19 mouse cellular contexts compared by ENCODE assay signal in the genomic region with DNA sequence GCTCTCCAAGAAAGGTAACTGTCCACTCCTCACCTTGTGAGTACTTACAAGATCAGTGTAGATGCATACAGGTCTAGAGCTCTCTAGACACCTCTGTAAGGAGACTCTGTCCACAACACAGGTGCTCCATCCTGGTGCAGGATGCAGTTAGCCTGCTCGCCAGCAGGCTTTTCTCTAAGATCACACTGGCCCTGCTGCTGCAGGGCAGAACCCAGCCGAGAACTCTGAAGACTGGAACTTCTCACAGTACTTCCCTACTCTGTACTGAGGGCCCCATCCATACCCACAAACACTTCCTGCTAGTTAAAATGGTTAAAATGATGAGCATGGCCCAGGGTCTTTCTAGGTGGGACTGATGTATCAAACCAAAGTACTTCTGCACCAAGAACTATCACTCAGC. TPM values are rescaled to one million over a fixed set of nuclear protein-coding genes. Genes with fewer than 3 reads are reported as not detected.
DNase-seq lines count a peak whose midpoint lies in the region; ATAC-seq and TF ChIP-seq lines count a peak whose summit lies in the region.
"Had no signal": no experiment of that assay in that cellular context is flagged by ENCODE, and none has a peak within 500 bp of the region (broad histone marks: within the 10 kb centered on the region; RNA-seq: fewer than 3 reads in every experiment).

No protein-coding gene starts in this region.

- H3K9me3 ChIP-seq in heart, embryonic 16.5 days (replicated peaks; ENCODE audit: control insufficient read depth, low read length): no peaks in the 10 kb centered on the region
- H3K9me3 ChIP-seq in midbrain, embryonic 10.5 days (replicated peaks): no peaks in the 10 kb centered on the region
- H3K9me3 ChIP-seq in midbrain, embryonic 16.5 days (replicated peaks; ENCODE audit: control insufficient read depth, low read length, poor library complexity, severe bottlenecking): no peaks in the 10 kb centered on the region
- H3K9me3 ChIP-seq: hindbrain, embryonic 13.5 days; limb, embryonic 10.5 days; liver, embryonic 13.5 days; neural tube, embryonic 15.5 days had no signal

- H3K4me2 ChIP-seq in heart, embryonic 16.5 days (ENCODE audit: low read depth, low read length): no peak overlapping the region
- no peak overlapping the region for H3K4me2 ChIP-seq in midbrain, embryonic 16.5 days (ENCODE audit: low read length)
- H3K4me2 ChIP-seq: hindbrain, embryonic 13.5 days; liver, embryonic 13.5 days; neural tube, embryonic 15.5 days had no signal

- no peak for TF ChIP-seq POLR2A in thymus, adult 2 months (IDR thresholded peaks at IDR 0.05; ENCODE audit: control insufficient read depth, extremely low read depth, insufficient read depth, low read length, poor library complexity)

- H3K27ac ChIP-seq in heart, embryonic 16.5 days (ENCODE audit: low read length): 0 out of 2 replicates have a peak overlapping the region, but pooled peaks have one; percentile 48
- no peak overlapping the region for H3K27ac ChIP-seq in thymus, adult 2 months (ENCODE audit: control insufficient read depth, insufficient read depth, low read length)
- H3K27ac ChIP-seq in midbrain, embryonic 10.5 days (replicated peaks): no peak overlapping the region
- no peak overlapping the region for H3K27ac ChIP-seq in midbrain, embryonic 16.5 days (ENCODE audit: low read length)
- H3K27ac ChIP-seq: hindbrain, embryonic 13.5 days; limb, embryonic 10.5 days; liver, embryonic 13.5 days; macrophage; neural tube, embryonic 15.5 days had no signal

- no peak overlapping the region for H3K9ac ChIP-seq in heart, embryonic 16.5 days (ENCODE audit: low read length)
- H3K9ac ChIP-seq in midbrain, embryonic 16.5 days (ENCODE audit: low read depth, low read length): no peak overlapping the region
- H3K9ac ChIP-seq: hindbrain, embryonic 13.5 days; liver, embryonic 13.5 days; neural tube, embryonic 15.5 days had no signal

- peaks cover 28% of the 10 kb centered on the region for H3K4me1 ChIP-seq in heart, embryonic 16.5 days (ENCODE audit: control insufficient read depth, insufficient read depth, low read length)
- H3K4me1 ChIP-seq in thymus, adult 2 months (replicated peaks; ENCODE audit: control insufficient read depth, insufficient read depth, low read length): peaks cover 21% of the 10 kb centered on the region
- peaks cover 19% of the 10 kb centered on the region for H3K4me1 ChIP-seq in midbrain, embryonic 10.5 days
- H3K4me1 ChIP-seq in midbrain, embryonic 16.5 days (ENCODE audit: control insufficient read depth, insufficient read depth, low read length): peaks cover 27% of the 10 kb centered on the region
- H3K4me1 ChIP-seq: limb, embryonic 10.5 days had no signal

- no peaks in the 10 kb centered on the region for H3K27me3 ChIP-seq in heart, embryonic 16.5 days (ENCODE audit: control insufficient read depth, insufficient read depth, low read length)
- H3K27me3 ChIP-seq in thymus, adult 2 months (ENCODE audit: control insufficient read depth, insufficient read depth, low read length): no peaks in the 10 kb centered on the region
- H3K27me3 ChIP-seq in midbrain, embryonic 10.5 days (ENCODE audit: low read depth, poor library complexity, severe bottlenecking): peaks cover 19% of the 10 kb centered on the region
- no peaks in the 10 kb centered on the region for H3K27me3 ChIP-seq in midbrain, embryonic 16.5 days (ENCODE audit: control insufficient read depth, insufficient read depth, low read depth, low read length)
- H3K27me3 ChIP-seq: hindbrain, embryonic 13.5 days; liver, embryonic 13.5 days; neural tube, embryonic 15.5 days had no signal

- 70% methylated on average over 2 of the region's 2 CpGs for WGBS in heart, embryonic 16.5 days
- 23% methylated on average over 2 of the region's 2 CpGs for WGBS in thymus, adult 2 months
- WGBS in midbrain, embryonic 10.5 days: 85% methylated on average over 2 of the region's 2 CpGs
- 83% methylated on average over 2 of the region's 2 CpGs for WGBS in midbrain, embryonic 16.5 days

- DNase-seq in heart, adult 8-10 months (ENCODE audit: low spot score): no peak
- DNase-seq in thymus, adult 2 months: no peak
- DNase-seq in thymus, adult 18-20 months: no peak
- DNase-seq in thymus, postnatal 25 days: peak; percentile 23
- DNase-seq in midbrain, embryonic 10.5 days (ENCODE audit: low spot score): no peak
- DNase-seq: adrenal gland, postnatal 25 days; cerebellum, adult 9-11 months; kidney, adult 11 months; layer of hippocampus, postnatal 36 days; liver, embryonic 13.5 days; spleen, adult 18-20 months had no signal

- no peak overlapping the region for H3K4me3 ChIP-seq in heart, embryonic 16.5 days (ENCODE audit: low read length)
- H3K4me3 ChIP-seq in thymus, adult 2 months (ENCODE audit: control insufficient read depth, insufficient read depth, low read length): no peak overlapping the region
- H3K4me3 ChIP-seq in midbrain, embryonic 10.5 days: no peak overlapping the region
- H3K4me3 ChIP-seq in midbrain, embryonic 16.5 days (ENCODE audit: low read depth, low read length): no peak overlapping the region
- H3K4me3 ChIP-seq: hindbrain, embryonic 13.5 days; limb, embryonic 10.5 days; liver, embryonic 13.5 days; neural tube, embryonic 15.5 days had no signal

- no peaks in the 10 kb centered on the region for H3K36me3 ChIP-seq in heart, embryonic 16.5 days (ENCODE audit: control insufficient read depth, insufficient read depth)
- no peaks in the 10 kb centered on the region for H3K36me3 ChIP-seq in thymus, adult 2 months (ENCODE audit: control insufficient read depth, insufficient read depth, low read length)
- no peaks in the 10 kb centered on the region for H3K36me3 ChIP-seq in midbrain, embryonic 10.5 days
- no peaks in the 10 kb centered on the region for H3K36me3 ChIP-seq in midbrain, embryonic 16.5 days (ENCODE audit: control insufficient read depth, insufficient read depth, low read length)
- H3K36me3 ChIP-seq: hindbrain, embryonic 13.5 days; limb, embryonic 10.5 days; liver, embryonic 13.5 days; neural tube, embryonic 15.5 days had no signal

- peak; percentile 50; the same call in 1 of the 2 replicates for TF ChIP-seq CTCF in thymus, adult 2 months (IDR thresholded peaks at IDR 0.05; ENCODE audit: borderline replicate concordance, control insufficient read depth, extremely low read depth, insufficient read depth, low read length, poor library complexity)

- no peak for ATAC-seq in heart, embryonic 16.5 days (replicated peaks; ENCODE audit: extremely low read depth, insufficient read depth, low FRiP score)
- peak; percentile 38 for ATAC-seq in inflammation-experienced regulatory T-cells, adult 6 months
- no peak for ATAC-seq in midbrain, embryonic 16.5 days
- ATAC-seq: forebrain, embryonic 14.5 days had no signal

RNA-seq across cellular contexts. Expression of gene Slco3a1, which starts 24.7 kb away (rescaled TPM):
- polyA plus RNA-seq in heart, embryonic 16.5 days (2015; fragmentation: Nextera tagmentation; extraction: Ambion mirVana): 15.3 and 15.8 TPM in 2 replicates
- 100 to 1,000 TPM; 120 to 156 (median 130) TPM for total RNA-seq in heart, adult 8-10 months (2022)
- polyA plus RNA-seq in thymus, adult 2 months (2012; rRNA removed): 86.0 and 94.3 TPM in 2 replicates
- 10 to 100 TPM; 16.2 to 19.3 (median 17.5) TPM for polyA plus RNA-seq in inflammation-experienced regulatory T-cells, adult 6 months (2017; shearing (Covaris generic))
- polyA plus RNA-seq in midbrain, embryonic 10.5 days (2016; fragmentation: Nextera tagmentation; extraction: Ambion mirVana): 7.0 and 9.1 TPM in 2 replicates
- polyA plus RNA-seq in midbrain, embryonic 16.5 days (2015; fragmentation: Nextera tagmentation; extraction: Ambion mirVana): 26.3 and 27.2 TPM in 2 replicates
